Mouse (Mus musculus) erythroid progenitor cell, adult 5-6 weeks (primary cell): Measurements from ENCODE around the gene Ncstn. TPM values are rescaled to one million over a fixed set of nuclear protein-coding genes. Genes with fewer than 3 reads are reported as not detected.
A peak's percentile ranks its signal among the peaks of the same experiment; 100 is the strongest.

Experiments used
- ATAC-seq: replicated peaks from 2 replicates; pipeline ENCODE4 v1.8.0; 2016; ENCODE audit warnings: moderate number of reproducible peaks, mild to moderate bottlenecking, moderate TSS enrichment, inconsistent platforms; ENCODE audit not compliant: poor library complexity, low FRiP score, severe bottlenecking
- total RNA-seq, 2 experiments: library from RNA; stranded (forward) in 1 of 2; stranded (reverse) in 1 of 2; fragments of 150-400 nt in 1 of 2; fragments of 186-747, 209-891 nt in 1 of 2; gene quantifications; 2 replicates each; pipeline versions ENCODE4 v1.2.3 to v1.2.4; 2015 to 2017; ENCODE audit warnings: low replicate concordance in 2 of 2

Gene Ncstn
- total RNA-seq, 2 experiments from 2014 or later = 14.7 to 52.0 TPM

DNA sequence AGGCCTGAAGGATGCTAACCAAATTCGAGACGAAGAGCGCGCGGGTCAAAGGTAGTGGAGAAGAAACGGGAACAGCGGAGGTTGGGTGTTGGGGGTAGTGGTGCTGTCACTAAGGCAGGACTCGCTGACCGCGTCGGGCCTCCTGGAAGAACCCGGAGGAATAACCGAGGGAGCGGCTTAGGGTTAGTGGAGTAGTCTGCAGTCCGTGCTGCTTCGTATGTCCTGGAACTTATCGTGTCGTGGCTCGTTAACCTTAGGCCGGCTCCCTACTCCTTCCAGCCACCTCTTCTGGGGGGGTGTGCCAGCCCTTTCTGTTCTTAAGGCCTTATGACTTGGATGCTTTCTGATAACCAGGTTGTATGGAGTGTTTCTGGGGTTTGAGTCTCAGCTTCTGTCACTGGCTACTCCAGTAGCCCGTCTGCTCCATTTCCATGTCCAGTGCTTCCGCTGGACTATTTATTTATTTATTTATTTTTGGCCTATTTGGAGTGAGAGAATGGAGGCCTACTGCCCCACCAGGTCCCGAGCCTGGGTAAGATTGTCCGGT is 377 bp upstream of the Ncstn start:
- peak; percentile 70; the same call in 1 of the 2 replicates for ATAC-seq

- ATAC-seq = no peak
Measured at GRCm38 (mm10) chr1:172077981-172078380, 4.6 kb downstream of the Ncstn start.

GRCm38 (mm10) chr1:172072604-172073003 is 10.0 kb downstream of the Ncstn start:
- no peak for ATAC-seq

DNA sequence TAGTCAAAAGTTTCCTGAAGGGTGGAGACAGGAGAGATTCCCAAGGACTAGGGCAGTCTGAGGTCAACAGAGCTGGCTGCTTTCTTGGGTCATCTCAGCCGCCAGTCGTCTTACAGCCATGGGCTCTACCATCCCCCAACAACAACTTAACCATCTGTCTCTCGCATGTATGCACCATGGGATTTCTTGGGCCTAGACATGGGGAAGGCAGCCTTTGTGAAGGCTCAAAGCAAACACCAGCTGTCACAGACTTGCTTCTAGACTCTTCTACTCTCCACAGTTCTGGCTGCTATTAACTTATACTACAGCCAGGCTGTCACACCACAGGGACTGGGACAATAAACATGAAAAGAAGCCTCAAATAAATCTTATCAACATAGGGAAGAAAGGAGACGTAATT is 11.0 kb downstream of the Ncstn start:
- ATAC-seq = no peak

GRCm38 (mm10) chr1:172070227-172070626 is 12.4 kb downstream of the Ncstn start:
- no peak for ATAC-seq

DNA sequence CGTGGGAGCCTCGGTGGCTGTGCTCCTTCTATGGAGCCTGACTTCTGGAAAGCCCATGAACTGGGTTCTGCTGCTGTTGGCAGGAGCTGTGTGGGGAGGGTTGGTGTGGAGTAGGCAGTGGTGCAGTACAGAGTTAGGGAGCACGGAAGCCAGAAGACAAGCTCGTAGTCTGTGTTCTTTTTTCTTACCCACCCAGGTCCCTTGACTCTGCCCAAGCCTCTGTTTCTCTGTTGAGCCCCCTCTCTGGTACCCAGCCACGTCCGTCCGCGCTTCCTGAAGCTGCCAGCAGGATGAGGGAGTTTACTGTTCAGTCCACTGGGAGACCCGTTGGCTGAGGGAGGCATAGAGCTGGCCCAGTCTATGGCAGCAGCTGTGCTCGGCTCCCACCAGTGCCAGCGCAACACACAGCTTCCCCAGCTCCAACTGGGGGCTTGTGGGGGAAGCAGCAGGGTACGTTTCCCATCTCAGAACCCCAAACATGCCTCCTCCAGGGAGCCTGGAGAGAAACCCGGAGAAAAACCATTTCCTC is 17.9 kb downstream of the Ncstn start:
- ATAC-seq = no peak

DNA sequence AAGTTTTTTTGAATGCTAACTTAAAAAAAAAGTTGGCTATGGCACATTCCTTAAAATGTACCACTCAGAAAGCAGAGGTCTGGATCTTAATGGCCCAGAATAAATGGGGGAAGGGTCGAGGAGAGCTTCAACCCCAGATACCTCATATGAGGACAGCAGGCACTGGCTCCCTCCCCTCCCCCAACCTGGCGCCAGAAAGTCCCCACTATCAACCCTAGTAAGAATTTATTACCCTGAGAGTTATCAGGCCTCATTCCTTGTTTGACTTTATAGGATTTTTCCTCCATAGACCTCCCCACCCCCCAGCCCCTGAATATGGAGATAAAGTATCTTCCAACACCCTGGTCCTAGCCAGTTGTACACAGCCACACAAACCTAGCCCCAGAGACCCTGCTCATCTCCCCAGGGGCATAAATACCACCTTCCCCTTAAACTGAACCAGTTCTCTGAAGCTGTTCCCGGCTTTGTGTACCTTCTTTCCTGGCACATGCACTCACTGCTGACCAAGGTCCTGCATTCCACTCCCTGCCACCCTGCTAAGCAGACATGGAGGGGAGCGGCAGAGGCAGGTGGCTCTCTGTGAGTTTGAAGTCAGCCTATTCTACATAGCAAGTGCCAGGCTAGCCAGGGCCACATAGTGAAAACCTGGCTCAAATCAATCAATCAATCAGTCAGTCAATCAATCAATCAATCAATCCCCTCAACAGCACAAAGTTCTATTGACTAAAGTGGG is 19.1 kb downstream of the Ncstn start:
- no peak for ATAC-seq

- no peak for ATAC-seq
Measured at GRCm38 (mm10) chr1:172062101-172062500, 20.5 kb downstream of the Ncstn start.

DNA sequence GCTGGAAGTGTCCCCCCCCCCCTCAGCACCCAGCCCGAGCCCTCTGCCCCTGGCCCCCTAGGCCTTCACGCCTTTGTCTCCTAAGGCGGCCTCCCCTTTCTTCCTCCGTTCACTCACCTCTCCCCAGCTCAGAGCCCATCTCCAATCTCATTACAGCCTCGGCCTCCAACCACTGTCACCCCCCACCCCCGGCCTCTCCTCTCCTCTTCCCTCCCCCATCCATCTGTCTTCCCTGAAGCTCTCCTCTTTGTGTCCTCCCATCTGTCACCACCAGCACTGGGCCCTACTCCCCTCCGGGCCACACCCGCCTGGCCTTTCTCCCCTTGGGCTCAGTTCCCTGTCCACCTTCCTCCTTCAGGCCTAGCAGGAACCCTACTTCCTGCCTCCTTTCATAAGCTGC is 21.4 kb downstream of the Ncstn start:
- ATAC-seq = no peak

- no peak for ATAC-seq
Measured at GRCm38 (mm10) chr1:172060659-172061058, 21.9 kb downstream of the Ncstn start.

DNA sequence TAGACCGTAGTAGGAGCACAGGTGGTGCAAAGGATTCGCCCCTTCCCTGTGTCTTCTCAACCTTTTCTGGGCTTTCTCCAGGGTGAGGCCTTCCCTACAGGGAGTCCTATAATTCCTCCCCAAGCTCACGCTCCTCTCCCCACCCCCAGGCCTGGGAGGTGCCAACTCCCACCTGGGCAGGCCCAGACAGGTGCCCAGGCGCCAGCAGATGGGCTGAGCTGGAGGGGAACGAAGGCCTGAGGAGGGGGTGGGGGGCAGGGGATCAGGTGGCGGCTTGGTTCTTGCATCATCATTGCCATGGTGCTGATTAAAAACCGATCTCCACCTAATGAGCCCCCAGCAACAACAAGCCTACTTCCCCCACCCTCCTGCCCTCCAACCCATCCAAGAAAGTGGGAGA is 23.7 kb downstream of the Ncstn start:
- no peak for ATAC-seq

DNA sequence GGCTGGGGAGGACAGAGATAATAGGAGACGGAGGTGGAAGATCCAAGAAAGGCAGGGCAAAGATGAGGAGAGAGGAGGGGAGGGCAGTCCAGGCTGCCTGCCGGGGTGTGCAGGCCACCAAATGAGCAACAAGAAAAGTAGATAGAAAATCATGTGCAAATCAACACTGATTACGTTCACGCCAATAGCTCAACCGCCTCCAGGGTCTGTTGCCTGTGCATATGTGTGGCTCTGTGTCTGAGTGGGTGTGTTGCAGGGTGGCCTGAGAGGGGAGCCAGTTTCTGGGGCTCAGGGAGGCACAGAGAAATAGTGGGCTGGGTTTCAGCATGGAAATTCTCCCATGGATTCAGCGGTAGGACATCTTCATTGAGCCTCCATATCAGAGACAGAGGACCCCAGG is 24.3 kb downstream of the Ncstn start:
- ATAC-seq = no peak

DNA sequence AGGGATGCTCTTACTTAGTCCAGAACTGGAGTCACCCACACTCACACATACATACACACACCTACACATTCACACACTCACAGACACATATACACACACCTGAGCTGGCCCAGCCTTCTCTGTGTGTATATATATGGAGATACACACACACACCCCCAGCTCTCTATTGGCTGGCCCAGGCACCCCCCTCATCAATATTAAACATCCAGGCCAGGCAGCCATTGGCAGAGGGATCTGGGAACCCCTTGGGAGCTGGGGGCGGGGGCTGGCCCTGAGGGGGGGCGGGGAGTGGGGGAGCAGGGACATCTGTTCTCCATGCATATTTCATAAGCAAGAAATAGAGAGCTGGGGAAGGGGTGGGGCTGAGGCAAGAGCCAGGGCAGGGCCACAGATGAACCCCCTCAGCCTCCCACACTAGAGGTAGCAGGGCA is 25.1 kb downstream of the Ncstn start, which contains the start of gene Nhlh1:
Gene Nhlh1, minus strand, starts transcription at position 83 of the 431 bp plus-strand sequence.
- ATAC-seq = no peak

- no peak for ATAC-seq
Measured at GRCm38 (mm10) chr1:172056251-172056650, 26.3 kb downstream of the Ncstn start.

GRCm38 (mm10) chr1:172053541-172054440 is 28.8 kb downstream of the Ncstn start:
- ATAC-seq = no peak

DNA sequence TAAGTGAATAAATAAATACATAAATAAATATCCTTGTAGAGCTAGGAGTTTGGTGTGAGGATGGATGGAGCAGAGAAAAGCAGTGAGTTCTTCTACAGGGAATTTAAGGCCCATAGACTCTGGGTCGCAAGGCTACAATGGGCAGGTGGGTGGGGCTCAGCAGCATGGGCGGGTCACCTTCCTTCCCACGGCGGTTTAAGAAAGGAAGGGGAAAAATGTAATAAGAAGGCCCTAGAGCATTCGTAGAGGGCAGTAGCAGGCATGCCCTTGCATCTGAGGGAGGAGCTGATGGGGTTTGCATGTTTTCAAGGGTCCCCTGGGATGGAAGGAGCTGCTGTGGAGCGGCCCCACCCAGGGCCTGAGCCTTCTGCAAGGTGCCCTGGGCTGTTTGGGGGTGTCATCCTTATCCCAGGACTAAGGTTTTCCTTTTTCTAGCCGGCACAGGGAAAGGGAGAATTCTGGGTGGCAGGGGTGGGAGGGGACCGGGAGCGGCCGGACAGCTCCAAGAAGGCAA is 29.8 kb downstream of the Ncstn start:
- ATAC-seq = no peak

- no peak for ATAC-seq
Measured at GRCm38 (mm10) chr1:172049131-172049782, 33.3 kb downstream of the Ncstn start.

GRCm38 (mm10) chr1:172048241-172048734 is 34.3 kb downstream of the Ncstn start:
- no peak for ATAC-seq

- ATAC-seq = peak; percentile 59; the same call in 1 of the 2 replicates
Measured at GRCm38 (mm10) chr1:172046938-172047337, 35.7 kb downstream of the Ncstn start.
